Mouse (Mus musculus): ENCODE measurements around the gene Arrdc4. TPM values are rescaled to one million over a fixed set of nuclear protein-coding genes. Genes with fewer than 3 reads are reported as not detected.

The Arrdc4 gene
- total and polyA plus RNA-seq, 3 experiments = not detected

DNA sequence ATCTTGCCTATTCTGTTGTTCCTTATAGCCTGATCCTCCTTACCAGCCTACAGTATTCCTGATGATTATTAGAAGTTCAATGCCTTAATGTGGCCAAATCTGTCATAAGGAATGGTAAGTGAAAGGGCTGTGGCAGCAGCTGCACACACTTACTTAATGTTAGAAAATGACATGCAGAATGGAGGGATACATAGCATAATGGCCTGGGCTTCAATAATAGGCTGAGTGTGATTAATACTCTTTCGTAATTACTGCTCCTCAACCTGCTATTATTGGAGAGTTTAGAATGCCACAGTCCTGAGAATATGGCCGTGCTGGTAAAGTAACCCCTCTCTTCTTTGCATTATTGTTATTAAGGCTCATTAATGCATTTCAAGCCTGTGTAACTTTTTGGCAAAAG is 4.8 kb downstream of the Arrdc4 start:
- TF ChIP-seq SMC3 (IDR thresholded peaks at IDR 0.05; ENCODE audit: low read depth, low read length) = no peak
- TF ChIP-seq JUND (conservative IDR thresholded peaks at IDR 0.05; ENCODE audit: low read depth, low read length) = no peak
- no peak for TF ChIP-seq ELF1 (IDR thresholded peaks at IDR 0.05; ENCODE audit: low read depth, low read length)
- TF ChIP-seq JUN (IDR thresholded peaks at IDR 0.05; ENCODE audit: insufficient read depth, low read depth, low read length) = no peak
- no peak for TF ChIP-seq RCOR1 (conservative IDR thresholded peaks at IDR 0.05; ENCODE audit: low read depth, low read length)
- no peak for TF ChIP-seq MYC (IDR thresholded peaks at IDR 0.05; ENCODE audit: low read depth, low read length)
- no peak for TF ChIP-seq MAX (IDR thresholded peaks at IDR 0.05; ENCODE audit: low read length)
- TF ChIP-seq MXI1 (IDR thresholded peaks at IDR 0.05; ENCODE audit: low read depth, low read length) = no peak
- no peak for TF ChIP-seq CTCF (conservative IDR thresholded peaks at IDR 0.05 in 1 of 2, IDR thresholded peaks at IDR 0.05 in 1 of 2; ENCODE audit: low read depth in 2 of 2, low read length in 2 of 2)
- no peak for TF ChIP-seq RAD21 (IDR thresholded peaks at IDR 0.05; ENCODE audit: low read depth, low read length)
- no peak for TF ChIP-seq TCF12 (IDR thresholded peaks at IDR 0.05; ENCODE audit: low read depth, low read length)
- TF ChIP-seq BHLHE40 (IDR thresholded peaks at IDR 0.05; ENCODE audit: low read depth, low read length) = no peak
- TF ChIP-seq EP300 (IDR thresholded peaks at IDR 0.05; ENCODE audit: low read length) = no peak
- no peak for TF ChIP-seq IRF4 (IDR thresholded peaks at IDR 0.05; ENCODE audit: low read depth, low read length)
- dilution Hi-C loops (cut with MboI; ENCODE audit: extremely low pct_ligation_motif_present, extremely low pct_unique_long_range_greater_than_20kb, low sequenced_read_pairs) = no loop called here
- H3K9me3 ChIP-seq (replicated peaks; ENCODE audit: low read length) = peaks cover 78% of the 10 kb centered on the region
- DNase-seq (ENCODE audit: extremely low read depth) = no peak
- H3K4me1 ChIP-seq (ENCODE audit: control insufficient read depth in 1 of 2, insufficient read depth in 2 of 2) = no peaks in the 10 kb centered on the region
- in situ Hi-C loops (cut with MboI; ENCODE audit: low pct_ligation_motif_present, low pct_unique_long_range_greater_than_20kb, low sequenced_read_pairs) = no loop called here
- no peak overlapping the region for H3K4me3 ChIP-seq (replicated peaks in 1 of 3; ENCODE audit: low read depth in 2 of 3, low read length in 2 of 3, poor library complexity in 1 of 3)
- no peaks in the 10 kb centered on the region for H3K79me2 ChIP-seq (replicated peaks; ENCODE audit: control insufficient read depth, extremely low read depth, insufficient read depth, poor library complexity, severe bottlenecking)
- no peaks in the 10 kb centered on the region for H3K27me3 ChIP-seq (replicated peaks)
- no peaks in the 10 kb centered on the region for H3K36me3 ChIP-seq (replicated peaks in 1 of 2; ENCODE audit: control insufficient read depth in 1 of 2, insufficient read depth in 1 of 2, low read length in 1 of 2)
- no peak overlapping the region for H3K9ac ChIP-seq (ENCODE audit: insufficient read depth, low read depth)
- H3K27ac ChIP-seq (ENCODE audit: insufficient read depth, low read depth) = no peak overlapping the region
- no peak overlapping the region for H3K4me2 ChIP-seq (ENCODE audit: insufficient read depth, low read depth, poor library complexity, severe bottlenecking)

GRCm38 (mm10) chr7:68740763-68741162 is 8.3 kb downstream of the Arrdc4 start:
- Histone ChIP-seq H3K4me2 (ENCODE audit: insufficient read depth, low read depth, poor library complexity, severe bottlenecking) (no peak overlapping the region), H3K4me3 (replicated peaks in 1 of 3; ENCODE audit: low read depth in 2 of 3, low read length in 2 of 3, poor library complexity in 1 of 3) (peak overlapping the region in 1 of 3 experiments; percentile 12), H3K27ac (ENCODE audit: insufficient read depth, low read depth) (no peak overlapping the region), H3K4me1 (ENCODE audit: control insufficient read depth in 1 of 2, insufficient read depth in 2 of 2) (no peaks in the 10 kb centered on the region), H3K36me3 (replicated peaks in 1 of 2; ENCODE audit: control insufficient read depth in 1 of 2, insufficient read depth in 1 of 2, low read length in 1 of 2) (no peaks in the 10 kb centered on the region), H3K9ac (ENCODE audit: insufficient read depth, low read depth) (no peak overlapping the region), H3K27me3 (replicated peaks) (no peaks in the 10 kb centered on the region), H3K9me3 (replicated peaks; ENCODE audit: low read length) (peaks cover 79% of the 10 kb centered on the region), H3K79me2 (replicated peaks; ENCODE audit: control insufficient read depth, extremely low read depth, insufficient read depth, poor library complexity, severe bottlenecking) (no peaks in the 10 kb centered on the region)
- TF ChIP-seq ETS1 (conservative IDR thresholded peaks at IDR 0.05; ENCODE audit: low read depth, low read length) = no peak
- TF ChIP-seq SIN3A (IDR thresholded peaks at IDR 0.05; ENCODE audit: low read length) = no peak
- TF ChIP-seq JUN (IDR thresholded peaks at IDR 0.05; ENCODE audit: insufficient read depth, low read depth, low read length) = no peak
- TF ChIP-seq IRF4 (IDR thresholded peaks at IDR 0.05; ENCODE audit: low read depth, low read length) = no peak
- TF ChIP-seq NRF1 (IDR thresholded peaks at IDR 0.05; ENCODE audit: low read depth, low read length) = no peak
- TF ChIP-seq SMC3 (IDR thresholded peaks at IDR 0.05; ENCODE audit: low read depth, low read length) = no peak
- TF ChIP-seq MAFK (IDR thresholded peaks at IDR 0.05; ENCODE audit: insufficient replicate concordance, low read length) = no peak
- no peak for TF ChIP-seq ELF1 (IDR thresholded peaks at IDR 0.05; ENCODE audit: low read depth, low read length)
- no peak for TF ChIP-seq JUND (conservative IDR thresholded peaks at IDR 0.05; ENCODE audit: low read depth, low read length)
- no peak for TF ChIP-seq KAT2A (IDR thresholded peaks at IDR 0.05; ENCODE audit: insufficient replicate concordance, low read length)
- TF ChIP-seq ZKSCAN1 (IDR thresholded peaks at IDR 0.05; ENCODE audit: borderline replicate concordance, low read depth, low read length) = no peak
- TF ChIP-seq ZNF384 (IDR thresholded peaks at IDR 0.05; ENCODE audit: low read depth, low read length) = no peak
- no peak for TF ChIP-seq GABPA (IDR thresholded peaks at IDR 0.05; ENCODE audit: insufficient replicate concordance, low read depth, low read length)
- TF ChIP-seq PAX5 (IDR thresholded peaks at IDR 0.05; ENCODE audit: low read length) = no peak
- no peak for TF ChIP-seq CHD2 (IDR thresholded peaks at IDR 0.05; ENCODE audit: low read length)
- no peak for TF ChIP-seq MYC (IDR thresholded peaks at IDR 0.05; ENCODE audit: low read depth, low read length)
- no peak for TF ChIP-seq ZMIZ1 (IDR thresholded peaks at IDR 0.05; ENCODE audit: low read depth, low read length)
- no peak for TF ChIP-seq E2F4 (IDR thresholded peaks at IDR 0.05; ENCODE audit: insufficient replicate concordance, low read depth, low read length)
- no peak for TF ChIP-seq MEF2A (IDR thresholded peaks at IDR 0.05; ENCODE audit: borderline replicate concordance, low read depth, low read length)
- no peak for TF ChIP-seq POLR2A (IDR thresholded peaks at IDR 0.05; ENCODE audit: low read depth, low read length)
- dilution Hi-C loops (cut with MboI; ENCODE audit: extremely low pct_ligation_motif_present, extremely low pct_unique_long_range_greater_than_20kb, low sequenced_read_pairs) = no loop called here
- in situ Hi-C loops (cut with MboI; ENCODE audit: low pct_ligation_motif_present, low pct_unique_long_range_greater_than_20kb, low sequenced_read_pairs) = no loop called here
- DNase-seq (ENCODE audit: extremely low read depth) = no peak

All from CH12.LX (cell line).